Mouse (Mus musculus) adrenal gland, postnatal 0 days (tissue): Measurements from ENCODE around the gene Asb5. TPM values are rescaled to one million over a fixed set of nuclear protein-coding genes. Genes with fewer than 3 reads are reported as not detected.

Experiments used
- polyA plus RNA-seq: library from polyadenylated mRNA; unstranded; fragments of >200 nt; fragmentation: Nextera tagmentation; extraction: Ambion mirVana; gene quantifications from 2 replicates; pipeline ENCODE4 v1.2.1, GENCODE M21; 2015

Asb5 gene
- polyA plus RNA-seq, result 4.8 and 6.0 TPM in 2 replicates

GRCm38 (mm10) chr8:54529382-54530296, at the start of gene Asb5, which contains the start of gene Spcs3:
Gene Asb5, plus strand, starts transcription at chr8:54529580.
Gene Spcs3, minus strand, starts transcription at chr8:54529998.

DNA sequence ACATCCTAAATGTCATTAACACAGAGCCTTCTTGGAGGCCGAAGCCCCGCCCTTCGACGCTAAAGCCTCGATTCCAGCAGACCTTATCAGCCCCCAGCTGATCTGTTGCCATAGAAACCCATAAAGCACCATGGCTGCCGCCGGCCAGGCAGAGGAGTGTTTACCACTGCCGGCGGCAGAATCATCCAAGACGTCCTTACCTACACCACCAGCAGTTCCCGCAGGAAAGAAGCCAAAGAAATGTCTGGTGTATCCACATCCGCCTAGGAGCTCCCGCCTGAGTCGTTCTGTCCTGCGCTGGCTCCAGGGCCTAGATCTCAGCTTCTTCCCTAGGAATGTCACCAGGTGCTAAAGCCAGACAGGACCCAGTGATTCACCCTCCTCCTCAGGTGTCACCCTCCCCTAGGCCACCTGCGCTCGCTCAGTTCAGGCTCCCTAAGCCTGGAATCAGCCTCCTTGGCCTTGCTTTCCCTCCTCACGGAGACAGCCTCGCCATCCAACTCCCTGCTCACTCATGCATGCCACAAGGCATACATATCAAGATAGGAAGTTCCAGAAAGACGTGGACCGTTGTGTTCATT, 71.4 kb downstream of the Asb5 start, which contains the start of gene Spata4:
TSS of gene Spata4 (plus strand) at position 111 of the 581 bp plus-strand sequence.

Other genes with a start within 250 kb of the Asb5 start
- gene Spcs3, start 418 bp downstream of the Asb5 start, polyA plus RNA-seq, result 32.7 and 45.9 TPM in 2 replicates
- gene Spata4, start 71.2 kb downstream of the Asb5 start, polyA plus RNA-seq, result 0.33 and 0.35 TPM in 2 replicates